Mouse (Mus musculus) spleen, embryonic (tissue): ENCODE results near the gene Psph.

ENCODE experiments used
- CTCF ChIA-PET: fragments of 350-600 bp; sonication (Branson Sonifier 250); formaldehyde crosslinking; loops from one replicate; lab custom pipeline; 2022; lab: Charles Lee

Gene Psph

DNA sequence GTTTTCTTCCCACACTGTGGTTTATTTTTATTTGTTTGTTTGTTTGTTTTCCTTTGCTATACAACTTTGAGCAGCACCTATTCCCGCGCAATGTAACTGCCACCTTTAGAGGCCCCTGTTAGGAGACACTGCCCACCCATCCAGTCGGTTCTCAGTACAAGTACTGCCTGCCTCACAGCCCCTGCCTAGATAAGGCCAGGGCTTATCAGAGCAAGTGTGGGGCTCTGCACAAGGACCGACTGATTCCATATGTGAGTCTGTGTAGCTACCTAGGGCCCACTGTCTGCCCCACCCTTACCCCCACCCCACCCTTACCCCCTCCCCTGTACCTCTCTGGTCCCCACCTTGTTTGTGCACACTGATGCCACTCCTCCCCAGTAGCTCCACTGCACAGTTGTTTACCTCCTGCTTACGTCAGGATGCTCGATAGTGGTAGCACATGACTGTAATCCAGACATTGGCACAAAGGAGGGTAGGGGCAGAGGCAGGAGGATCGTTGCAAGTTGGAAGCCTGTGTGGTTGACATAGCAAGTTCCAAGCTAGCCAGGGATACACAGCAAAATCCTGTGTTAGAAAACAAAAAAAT lies 44.3 kb downstream of the Psph start:
- CTCF ChIA-PET: interaction anchor here (0.6 kb wide), 1 partner anchor 150 kb away, joined by 14 read pairs; no protein-coding TSS in a partner anchor

DNA sequence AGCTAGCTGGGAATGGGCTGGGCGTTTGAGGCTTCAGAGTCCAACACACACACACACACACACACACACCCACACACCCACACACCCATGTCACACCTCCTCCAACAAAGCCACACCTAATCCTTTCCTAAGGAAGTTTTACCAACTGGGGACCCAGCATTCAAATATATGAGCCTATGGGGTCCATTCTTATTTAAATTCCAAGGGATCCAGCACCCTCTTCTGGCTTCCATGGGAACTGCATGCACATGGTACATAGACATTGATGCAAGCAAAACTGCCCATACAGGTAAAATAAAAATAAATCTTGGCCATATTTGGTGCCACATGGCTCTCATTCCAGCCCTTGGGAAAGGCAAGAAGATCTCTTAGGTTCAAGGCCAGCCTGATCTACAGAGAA lies 46.3 kb downstream of the Psph start:
- CTCF ChIA-PET: interaction anchor here (0.6 to 0.7 kb wide), 2 partner anchors 50 to 484 kb away, joined by 3 read pairs; no protein-coding TSS in a partner anchor

DNA sequence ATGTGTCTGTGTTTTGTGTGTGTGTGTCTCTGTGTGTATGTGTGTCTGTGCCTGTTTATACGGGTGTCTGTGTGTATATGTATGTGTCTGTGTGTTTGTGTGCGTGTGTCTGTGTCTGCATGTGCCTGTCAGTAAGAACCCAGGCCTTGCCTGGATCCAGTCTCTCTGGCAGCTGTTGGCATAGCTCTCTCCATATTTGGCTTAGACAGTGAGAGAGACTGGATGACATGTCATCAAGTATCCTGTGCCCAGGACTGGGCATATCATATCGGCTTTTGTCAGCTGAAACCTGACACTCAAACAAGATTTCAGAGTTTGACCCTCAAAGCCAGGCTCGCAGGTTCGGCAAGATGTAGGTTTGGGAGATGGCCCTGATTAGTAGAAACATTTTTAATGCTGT lies 56.2 kb downstream of the Psph start:
- CTCF ChIA-PET: no interaction called here

DNA sequence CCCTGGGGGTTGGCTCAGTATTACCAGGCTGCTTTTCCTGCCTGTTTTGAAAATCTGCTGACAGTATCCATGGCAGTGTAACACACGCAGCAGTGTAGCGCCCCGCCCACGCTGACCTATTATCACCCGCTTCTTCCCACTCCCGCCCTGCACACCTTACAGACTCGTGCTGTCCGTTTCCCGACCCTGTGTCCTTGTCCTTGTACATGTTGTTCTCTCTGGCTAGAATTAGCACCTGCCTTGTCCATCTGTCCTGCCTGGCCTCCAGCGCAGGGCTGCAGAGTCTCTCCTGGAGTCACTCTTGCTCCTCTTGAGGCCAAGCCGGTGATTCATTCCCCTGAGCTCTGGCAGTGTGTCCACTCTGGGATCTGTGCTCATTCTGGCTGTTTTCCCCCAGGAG lies 56.9 kb downstream of the Psph start:
- CTCF ChIA-PET: no interaction called here

DNA sequence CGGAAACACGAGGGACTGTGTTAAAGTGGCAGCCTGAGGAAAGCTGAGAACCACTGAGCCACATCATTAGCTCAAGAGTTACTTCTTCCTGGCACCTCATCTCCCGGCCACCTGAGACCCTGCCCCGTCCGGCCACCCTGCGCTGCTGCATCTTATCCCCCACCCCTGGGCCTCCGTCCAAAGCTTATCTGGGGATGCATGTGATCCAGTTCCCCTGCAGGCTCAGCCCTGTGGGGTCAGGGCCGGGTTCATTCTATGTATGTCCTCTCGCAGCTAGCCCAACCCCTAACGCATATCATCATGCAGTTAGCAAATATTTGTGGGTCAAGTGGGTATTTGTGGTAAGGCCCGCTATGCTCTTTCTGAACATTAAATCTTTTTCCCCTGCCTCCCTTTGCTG lies 58.0 kb downstream of the Psph start:
- CTCF ChIA-PET: no interaction called here

DNA sequence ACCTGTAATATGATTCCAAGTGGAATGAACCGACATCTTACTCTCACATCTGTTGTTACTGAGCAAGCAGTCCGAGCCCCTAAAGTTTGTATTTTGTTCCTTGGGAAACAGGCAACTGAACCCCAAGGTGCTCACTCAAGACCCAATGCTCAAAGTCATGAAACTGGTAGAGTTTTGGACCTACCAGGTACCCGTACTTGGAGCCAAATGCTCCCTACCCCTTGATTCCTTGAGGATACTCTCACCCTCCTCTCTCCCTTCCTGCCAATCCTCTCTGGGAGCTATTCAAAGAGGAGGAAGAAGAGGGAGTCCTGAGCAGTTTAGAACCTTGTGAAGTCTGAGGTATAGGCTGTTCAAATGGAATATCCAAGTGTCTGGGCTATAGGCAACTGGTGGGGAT lies 60.5 kb downstream of the Psph start:
- CTCF ChIA-PET: no interaction called here

DNA sequence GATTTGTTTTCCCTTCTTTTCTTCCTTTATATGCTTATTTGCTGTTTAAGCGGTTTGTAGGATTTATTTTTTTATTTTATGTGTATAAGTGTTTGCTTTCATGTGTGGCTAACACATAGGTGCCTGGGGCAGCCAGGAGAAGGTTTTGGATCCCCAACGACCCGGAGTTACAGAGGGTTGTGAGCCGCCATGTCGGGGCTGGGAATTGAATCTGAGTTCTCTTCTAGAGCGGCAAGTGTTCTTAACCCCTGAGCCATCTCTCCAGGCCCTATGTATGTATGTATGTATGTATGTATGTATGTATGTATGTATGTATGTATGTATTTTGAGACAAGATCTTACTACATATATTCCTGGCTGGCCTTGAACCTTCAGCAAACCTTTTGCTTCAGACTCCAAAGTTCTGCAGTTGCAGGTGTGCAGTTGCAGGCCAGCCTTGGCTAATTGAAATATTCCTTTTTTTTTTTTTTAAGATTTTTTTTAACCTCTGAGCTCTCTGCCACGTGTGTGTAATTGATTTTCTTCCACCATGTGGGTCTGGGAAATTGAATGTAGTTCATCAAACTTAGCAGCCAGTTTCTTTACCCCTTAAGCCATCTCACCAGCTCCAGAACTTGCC lies 61.4 kb downstream of the Psph start:
- CTCF ChIA-PET: interaction anchor here (0.6 kb wide), 1 partner anchor 57 kb away, joined by 3 read pairs; no protein-coding TSS in a partner anchor

DNA sequence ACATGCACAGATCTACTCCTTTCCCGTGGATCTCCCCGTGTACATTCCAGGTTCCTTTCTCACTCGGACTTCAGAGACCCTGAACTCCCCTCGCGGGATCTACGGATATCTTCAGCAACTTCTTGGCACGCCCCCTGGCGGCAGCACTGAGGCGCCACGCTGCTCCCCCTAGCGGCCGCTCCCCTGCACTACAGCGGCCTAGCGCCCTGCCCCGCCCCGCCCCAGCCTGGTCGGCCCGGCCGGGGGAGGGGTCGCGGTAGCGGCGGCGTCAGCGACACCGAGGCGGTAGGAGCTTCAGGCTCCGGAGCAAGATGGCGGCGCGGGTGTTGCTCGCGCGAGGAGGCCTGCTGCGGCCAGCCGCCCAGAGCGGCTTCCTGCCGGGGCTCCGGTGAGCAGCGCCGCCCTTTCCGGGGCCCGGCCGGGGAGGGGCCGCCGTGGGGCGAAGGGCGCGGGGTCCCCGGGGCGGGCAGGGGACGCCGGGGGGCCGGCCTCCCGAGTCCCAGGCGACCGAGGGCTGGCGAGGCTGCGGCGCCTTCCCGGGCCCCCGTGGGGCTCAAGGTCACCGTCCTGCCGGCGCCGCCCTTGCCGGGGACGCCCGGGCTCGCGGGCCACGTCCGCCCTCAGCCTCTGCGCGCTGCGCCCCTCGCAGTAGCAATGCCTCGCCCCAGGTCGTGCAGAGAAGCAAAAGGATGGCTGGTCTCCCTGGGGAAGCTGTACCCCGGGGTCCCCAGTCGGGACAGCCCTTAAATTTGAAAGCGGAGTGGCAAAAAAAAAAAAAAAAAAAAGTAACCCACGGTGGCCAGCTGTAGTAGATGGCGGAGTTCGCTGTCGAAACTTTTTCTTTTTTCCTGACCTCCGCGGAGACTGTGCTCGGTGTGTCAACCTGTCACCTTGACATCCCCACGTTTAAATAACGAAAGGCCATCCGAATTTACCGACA lies 62.1 kb downstream of the Psph start, which contains the start of gene Nipsnap2:
TSS of gene Nipsnap2 (plus strand) at position 230 of the 940 bp plus-strand sequence.
- CTCF ChIA-PET: interaction anchor here (0.6 kb wide), 1 partner anchor 57 kb away, joined by 3 read pairs; no protein-coding TSS in a partner anchor

DNA sequence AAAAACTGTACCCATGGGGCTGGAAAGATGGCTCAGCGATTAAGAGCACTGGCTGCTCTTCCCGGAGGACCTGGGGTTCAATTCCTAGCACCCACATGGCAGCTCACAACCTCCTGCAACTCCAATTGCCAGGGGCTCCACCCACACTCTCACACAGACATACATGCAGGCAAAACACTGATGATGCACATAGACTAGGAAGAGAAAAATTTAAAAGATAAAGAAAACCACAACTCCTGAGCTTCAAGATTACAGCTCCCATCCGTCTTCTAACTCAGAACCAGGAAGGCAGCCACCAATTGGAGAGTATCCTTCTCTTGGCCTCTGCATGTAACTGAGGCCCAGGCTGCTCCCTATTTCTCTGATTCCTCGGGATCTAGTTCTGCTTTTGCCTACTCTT lies 63.0 kb downstream of the Psph start:
- CTCF ChIA-PET: no interaction called here

DNA sequence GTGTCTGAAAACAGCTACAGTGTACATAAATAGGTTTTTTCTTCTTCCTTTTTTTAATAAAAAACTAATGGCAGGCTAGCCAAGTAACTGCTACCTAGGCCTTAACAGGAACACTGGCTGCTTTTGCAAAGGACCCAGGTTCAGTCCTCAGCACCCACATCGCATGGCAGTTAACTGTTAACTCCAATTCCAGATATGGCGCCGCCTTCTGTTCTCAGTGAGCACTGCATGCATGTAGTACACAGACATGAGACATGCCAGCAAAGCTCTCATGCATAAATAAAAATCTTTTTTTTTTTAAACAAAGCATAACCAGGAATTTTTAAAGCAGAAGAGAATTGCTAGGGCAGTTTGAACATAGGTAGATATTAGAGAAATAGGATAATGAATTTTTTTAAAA lies 67.1 kb downstream of the Psph start:
- CTCF ChIA-PET: no interaction called here

DNA sequence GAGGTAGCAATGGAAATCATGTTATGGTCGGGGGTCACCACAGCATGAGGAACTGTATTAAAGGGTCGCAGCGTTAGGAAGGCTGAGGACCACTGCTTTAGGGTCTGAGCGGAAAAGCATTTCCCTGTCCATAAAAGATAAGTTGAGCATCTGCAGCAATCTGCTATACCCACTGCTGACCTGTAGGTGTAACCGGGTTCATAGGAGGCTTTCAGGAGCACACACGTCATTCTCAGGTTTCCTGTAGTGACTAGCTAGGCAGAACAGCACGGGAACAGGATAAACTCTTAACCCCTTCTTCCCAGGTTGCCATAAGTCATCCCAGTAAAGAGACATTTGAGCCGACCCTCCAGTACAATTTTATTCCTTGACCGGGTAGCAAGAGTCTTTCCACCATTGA lies 70.2 kb downstream of the Psph start:
- CTCF ChIA-PET: interaction anchor here (0.6 kb wide), 1 partner anchor 196 kb away, joined by 4 read pairs; no protein-coding TSS in a partner anchor
